Mouse (Mus musculus) cortical plate, adult 2 months (tissue): ENCODE data around the gene Pgs1. TPM values are rescaled to one million over a fixed set of nuclear protein-coding genes. Genes with fewer than 3 reads are reported as not detected.

Experiments used
- H3K27ac ChIP-seq: fragments of 200-500 bp; 2 replicates; pipeline ENCODE4 v1.5.1; 2012; ENCODE audit warnings: low read length, control low read depth, inconsistent platforms; ENCODE audit not compliant: insufficient read depth
- H3K4me1 ChIP-seq: fragments of 200-500 bp; 2 replicates; pipeline ENCODE4 v1.6.1; 2011; ENCODE audit warnings: low read length; ENCODE audit not compliant: control insufficient read depth, insufficient read depth
- H3K4me3 ChIP-seq: fragments of 200-500 bp; 2 replicates; pipeline ENCODE4 v1.5.1; 2011; ENCODE audit warnings: mild to moderate bottlenecking, low read length, control low read depth; ENCODE audit not compliant: insufficient read depth
- CTCF ChIP-seq: fragments of 200-500 bp; IDR thresholded peaks from 2 replicates; pipeline ENCODE4 v1.5.1; 2011; ENCODE audit warnings: mild to moderate bottlenecking, control low read depth, low read length; ENCODE audit not compliant: insufficient read depth; ENCODE audit errors: extremely low read depth
- POLR2A ChIP-seq: fragments of 200-500 bp; IDR thresholded peaks from 2 replicates; pipeline ENCODE4 v1.6.1; 2011; ENCODE audit warnings: mild to moderate bottlenecking, low read length, control low read depth; ENCODE audit not compliant: insufficient read depth; ENCODE audit errors: extremely low read depth
- polyA plus RNA-seq: library from polyadenylated mRNA; depleted of rRNA; stranded (reverse); fragments of >200 nt; gene quantifications from 2 replicates; pipeline ENCODE4 v1.2.3, GENCODE M21; 2012

Gene Pgs1
- polyA plus RNA-seq, 1 experiment, result 81.6 TPM

DNA sequence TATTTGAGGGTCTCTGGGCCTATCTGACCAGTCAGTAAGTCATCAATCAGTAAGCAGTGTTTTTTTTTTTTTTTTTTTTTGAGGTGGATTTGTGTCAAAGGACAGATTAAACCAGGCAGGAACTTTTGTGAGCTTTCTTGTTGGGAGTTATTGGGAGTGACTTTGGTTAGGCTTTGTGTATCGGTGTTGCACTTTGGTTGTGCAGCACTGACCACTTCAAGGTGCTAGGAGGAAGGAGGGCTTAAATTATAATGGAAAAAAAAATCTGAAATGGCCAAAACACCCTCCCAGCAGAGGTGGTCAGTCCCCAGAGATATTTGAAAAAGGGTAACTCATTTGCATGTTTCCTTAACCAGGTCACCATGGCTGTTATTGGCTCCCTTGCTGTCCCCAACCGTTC lies 11.0 kb downstream of the Pgs1 start:
- H3K27ac ChIP-seq, result no peak overlapping the region
- TF ChIP-seq CTCF (no peak), POLR2A (no peak)
- no peak overlapping the region for H3K4me3 ChIP-seq
- H3K4me1 ChIP-seq, result peaks cover 17% of the 10 kb centered on the region

DNA sequence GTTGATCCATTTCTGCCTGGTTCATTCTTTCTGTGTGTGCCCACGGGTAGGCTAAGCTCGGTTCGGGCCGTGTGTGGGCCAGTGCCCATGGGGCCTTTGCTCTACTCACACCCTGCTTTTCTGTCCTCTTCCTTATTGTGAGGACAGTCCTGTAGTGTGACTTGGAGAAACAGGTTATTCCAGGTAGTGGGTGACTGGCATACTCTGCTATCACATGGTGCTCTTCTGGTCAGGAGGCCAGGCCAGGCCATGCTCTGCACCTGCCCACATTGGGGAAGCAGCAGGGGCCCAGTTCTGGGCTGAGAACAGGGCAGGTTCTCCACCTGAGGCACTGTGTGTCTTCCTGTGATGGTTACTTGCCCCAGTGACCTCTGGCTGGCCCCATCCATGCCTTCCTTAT lies 12.3 kb downstream of the Pgs1 start:
- H3K27ac ChIP-seq, result no peak overlapping the region
- TF ChIP-seq CTCF, result no peak
- TF ChIP-seq POLR2A, result no peak
- H3K4me1 ChIP-seq, result peaks cover 16% of the 10 kb centered on the region
- H3K4me3 ChIP-seq, result no peak overlapping the region

- peaks cover 8% of the 10 kb centered on the region for H3K4me1 ChIP-seq
- no peak overlapping the region for H3K4me3 ChIP-seq
- TF ChIP-seq POLR2A, result no peak
- TF ChIP-seq CTCF, result no peak
- no peak overlapping the region for H3K27ac ChIP-seq
Observed at GRCm38 (mm10) chr11:117999260-117999934, 13.3 kb downstream of the Pgs1 start.

GRCm38 (mm10) chr11:118000083-118000482 lies 14.0 kb downstream of the Pgs1 start:
- no peak overlapping the region for H3K27ac ChIP-seq
- no peak for TF ChIP-seq POLR2A
- TF ChIP-seq CTCF, result no peak
- H3K4me3 ChIP-seq, result no peak overlapping the region
- peaks cover 2% of the 10 kb centered on the region; the same call in 1 of the 2 replicates for H3K4me1 ChIP-seq

DNA sequence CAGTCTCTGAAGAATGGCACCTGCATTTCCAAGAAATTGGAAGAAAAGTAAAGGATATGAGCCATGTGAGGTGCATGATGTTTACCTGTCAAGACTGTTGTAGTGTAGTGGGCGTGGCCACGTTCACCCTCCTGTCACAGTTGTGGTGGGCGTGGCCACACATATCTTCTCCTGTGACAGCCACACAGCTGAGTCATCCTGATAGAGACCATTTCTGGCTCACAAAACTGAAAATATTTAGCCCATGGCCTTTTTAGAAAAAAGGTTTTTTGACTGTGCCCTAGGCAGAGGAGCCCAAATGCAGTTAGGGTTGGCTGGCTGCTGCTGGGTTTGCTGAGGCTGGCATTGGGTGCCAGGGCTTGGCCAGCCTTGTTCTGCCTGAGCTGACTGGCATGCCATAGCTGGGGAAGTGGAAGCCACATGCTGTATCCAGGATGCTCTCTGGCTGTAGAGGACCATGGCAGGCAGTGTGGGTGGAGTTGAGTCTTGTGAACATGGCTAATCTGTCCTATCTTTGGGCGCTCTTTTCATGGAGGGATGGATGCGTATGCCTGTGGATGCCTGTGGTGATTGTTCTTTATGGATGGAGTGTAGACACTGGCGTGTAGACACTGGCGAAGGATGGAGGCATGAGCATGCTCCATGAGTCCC lies 14.6 kb downstream of the Pgs1 start:
- no peak overlapping the region for H3K27ac ChIP-seq
- TF ChIP-seq POLR2A (no peak), CTCF (no peak)
- H3K4me1 ChIP-seq, result peaks cover 2% of the 10 kb centered on the region; the same call in 1 of the 2 replicates
- H3K4me3 ChIP-seq, result no peak overlapping the region

GRCm38 (mm10) chr11:118003176-118003575 lies 17.1 kb downstream of the Pgs1 start:
- Histone ChIP-seq H3K27ac (no peak overlapping the region), H3K4me3 (no peak overlapping the region), H3K4me1 (peaks cover 3% of the 10 kb centered on the region; the same call in 1 of the 2 replicates)
- TF ChIP-seq POLR2A (no peak), CTCF (no peak)

- TF ChIP-seq CTCF (no peak), POLR2A (no peak)
- Histone ChIP-seq H3K27ac (no peak overlapping the region), H3K4me1 (peaks cover 6% of the 10 kb centered on the region), H3K4me3 (no peak overlapping the region)
Observed at GRCm38 (mm10) chr11:118003718-118004117, 17.6 kb downstream of the Pgs1 start.

DNA sequence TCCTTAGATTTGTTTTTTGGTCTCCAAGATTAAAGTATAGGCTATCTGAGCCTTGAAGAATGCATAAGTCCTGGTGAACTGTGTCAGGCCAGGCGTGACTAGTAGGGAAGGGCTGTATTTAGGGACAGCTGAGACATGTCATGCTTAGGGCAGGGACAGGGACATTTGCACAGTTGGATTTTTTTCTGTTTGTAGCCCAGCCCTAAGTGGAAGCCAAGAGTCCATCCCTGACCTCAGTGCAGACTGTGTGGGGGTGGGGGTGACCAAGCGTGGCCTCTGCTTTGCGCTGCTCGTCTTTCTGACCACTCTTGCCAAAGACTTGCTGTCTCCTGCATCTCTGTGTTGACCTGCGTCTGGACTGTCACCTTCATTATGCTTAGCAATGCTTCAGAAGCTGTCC lies 18.1 kb downstream of the Pgs1 start:
- peaks cover 10% of the 10 kb centered on the region for H3K4me1 ChIP-seq
- TF ChIP-seq CTCF (no peak), POLR2A (no peak)
- no peak overlapping the region for H3K4me3 ChIP-seq
- H3K27ac ChIP-seq, result no peak overlapping the region

- H3K4me3 ChIP-seq, result no peak overlapping the region
- H3K27ac ChIP-seq, result no peak overlapping the region
- TF ChIP-seq CTCF, result no peak
- no peak for TF ChIP-seq POLR2A
- H3K4me1 ChIP-seq, result peaks cover 10% of the 10 kb centered on the region
Observed at GRCm38 (mm10) chr11:118007460-118008143, 21.5 kb downstream of the Pgs1 start.

DNA sequence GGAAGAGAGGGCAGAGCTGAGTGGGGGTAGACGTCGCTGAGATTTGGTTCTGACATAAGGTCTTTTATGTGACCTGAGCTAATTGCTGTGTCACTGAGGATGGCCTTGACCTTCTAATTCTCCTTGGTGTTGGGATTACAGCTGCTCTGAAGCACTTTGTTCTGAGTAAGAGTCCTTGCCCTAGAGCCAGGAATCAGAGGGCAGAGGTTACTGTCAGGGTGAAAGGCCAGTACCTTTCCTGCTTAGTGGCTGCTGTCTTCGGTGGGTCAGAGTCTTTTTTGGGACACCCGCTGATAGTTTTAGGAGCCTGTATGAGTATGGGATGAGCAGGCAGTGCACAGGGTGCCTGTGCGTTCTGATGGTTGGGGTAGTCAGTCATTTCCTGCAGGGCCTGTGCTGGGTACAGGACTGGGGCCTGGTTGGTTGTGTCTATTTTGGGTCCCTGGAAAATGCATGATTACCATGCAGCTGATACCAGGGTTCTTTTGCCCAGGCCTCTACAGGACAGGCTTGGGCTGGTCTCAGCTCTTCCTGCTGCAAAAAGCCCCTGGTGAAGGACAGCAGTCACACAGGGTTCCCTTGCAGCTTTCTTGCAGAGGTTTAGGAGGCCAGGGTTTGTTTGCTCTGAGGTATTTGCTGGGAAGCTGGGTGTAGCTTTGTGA lies 22.2 kb downstream of the Pgs1 start:
- Histone ChIP-seq H3K4me1 (peaks cover 10% of the 10 kb centered on the region), H3K4me3 (no peak overlapping the region), H3K27ac (no peak overlapping the region)
- TF ChIP-seq CTCF (no peak), POLR2A (no peak)
